Mouse (Mus musculus): Measurements from ENCODE around the gene Mpc1.

- TF ChIP-seq CTCF (IDR thresholded peaks at IDR 0.05; ENCODE audit: borderline replicate concordance, extremely low read depth, insufficient read depth, insufficient read length) (no peak), POLR2A (IDR thresholded peaks at IDR 0.05; ENCODE audit: borderline replicate concordance, extremely low read depth, insufficient read depth, insufficient read length, poor library complexity, severe bottlenecking) (no peak)
These were observed 60.0 kb downstream of the Mpc1 start for GRCm38 (mm10) chr17:8342706-8343105.
